ENCODE assay signal across 15 mouse cellular contexts in genomic region chr14:25242753-25243152, GRCm38 (mm10).
DNase-seq lines count a peak whose midpoint lies in the region; ATAC-seq and TF ChIP-seq lines count a peak whose summit lies in the region.
"Had no signal": no experiment of that assay in that cellular context is flagged by ENCODE, and none has a peak within 500 bp of the region (broad histone marks: within the 10 kb centered on the region; RNA-seq: fewer than 3 reads in every experiment).

No protein-coding gene starts in this region.

- no peaks in the 10 kb centered on the region for H3K27me3 ChIP-seq in hindbrain, embryonic 12.5 days
- no peaks in the 10 kb centered on the region for H3K27me3 ChIP-seq in hindbrain, embryonic 10.5 days (ENCODE audit: insufficient read depth, poor library complexity, severe bottlenecking)
- H3K27me3 ChIP-seq in lung, embryonic 14.5 days (ENCODE audit: insufficient read depth, low read length), result no peaks in the 10 kb centered on the region
- no peaks in the 10 kb centered on the region for H3K27me3 ChIP-seq in limb, embryonic 12.5 days
- no peaks in the 10 kb centered on the region for H3K27me3 ChIP-seq in stomach, embryonic 16.5 days (ENCODE audit: control insufficient read depth, insufficient read depth, low read length)
- H3K27me3 ChIP-seq: forebrain, embryonic 15.5 days had no signal

- no peak for ATAC-seq in hindbrain, embryonic 12.5 days (ENCODE audit: low FRiP score)
- ATAC-seq in lung, embryonic 14.5 days (ENCODE audit: insufficient read depth), result no peak
- ATAC-seq in limb, embryonic 12.5 days (ENCODE audit: insufficient number of reproducible peaks, insufficient read depth, low FRiP score, low TSS enrichment, low read depth), result no peak
- ATAC-seq in stomach, embryonic 16.5 days (ENCODE audit: insufficient read depth, low FRiP score), result no peak
- ATAC-seq: forebrain, embryonic 15.5 days; liver, postnatal 0 days had no signal

- 84% methylated on average over 5 of the region's 5 CpGs for WGBS in hindbrain, embryonic 12.5 days
- 88% methylated on average over 5 of the region's 5 CpGs for WGBS in hindbrain, embryonic 10.5 days
- WGBS in lung, embryonic 14.5 days, result 42% methylated on average over 5 of the region's 5 CpGs
- WGBS in limb, embryonic 12.5 days, result 82% methylated on average over 5 of the region's 5 CpGs
- 46% methylated on average over 5 of the region's 5 CpGs for WGBS in stomach, embryonic 16.5 days

- H3K4me1 ChIP-seq in hindbrain, embryonic 12.5 days, result peaks cover 19% of the 10 kb centered on the region
- peaks cover 21% of the 10 kb centered on the region for H3K4me1 ChIP-seq in hindbrain, embryonic 10.5 days (replicated peaks)
- H3K4me1 ChIP-seq in lung, embryonic 14.5 days (ENCODE audit: insufficient read depth), result 0 out of 2 replicates have a peak, but pooled peaks cover 3% of the 10 kb centered on the region
- H3K4me1 ChIP-seq in limb, embryonic 12.5 days (replicated peaks), result peaks cover 49% of the 10 kb centered on the region
- peaks cover 10% of the 10 kb centered on the region for H3K4me1 ChIP-seq in stomach, embryonic 16.5 days (ENCODE audit: control insufficient read depth, insufficient read depth, low read length)

- DNase-seq in hindbrain, embryonic 10.5 days (ENCODE audit: low spot score), result no peak
- no peak for DNase-seq in lung, embryonic 14.5 days
- DNase-seq in lung, postnatal 36 days, result no peak
- DNase-seq in right cerebral cortex, adult 2 months (ENCODE audit: low spot score in 2 of 2), result no peak
- DNase-seq: adrenal gland, postnatal 10 days; cerebellum, adult 11 months; heart, postnatal 14 days; liver, postnatal 0 days; thymus, postnatal 25 days had no signal

- H3K27ac ChIP-seq in hindbrain, embryonic 12.5 days, result peak overlapping the region; percentile 52; the same call in 1 of the 2 replicates
- H3K27ac ChIP-seq in hindbrain, embryonic 10.5 days, result no peak overlapping the region
- peak overlapping the region; percentile 61; the same call in 1 of the 2 replicates for H3K27ac ChIP-seq in lung, embryonic 14.5 days (ENCODE audit: low read depth)
- H3K27ac ChIP-seq in limb, embryonic 12.5 days, result peak overlapping the region; percentile 74
- H3K27ac ChIP-seq in stomach, embryonic 16.5 days (ENCODE audit: low read length), result peak overlapping the region; percentile 25; the same call in 1 of the 2 replicates
- H3K27ac ChIP-seq: heart, embryonic 10.5 days; layer of hippocampus, adult 2 months had no signal

- no peaks in the 10 kb centered on the region for H3K36me3 ChIP-seq in hindbrain, embryonic 12.5 days
- no peaks in the 10 kb centered on the region for H3K36me3 ChIP-seq in hindbrain, embryonic 10.5 days
- H3K36me3 ChIP-seq in lung, embryonic 14.5 days (ENCODE audit: insufficient read depth), result no peaks in the 10 kb centered on the region
- H3K36me3 ChIP-seq in limb, embryonic 12.5 days, result no peaks in the 10 kb centered on the region
- no peaks in the 10 kb centered on the region for H3K36me3 ChIP-seq in stomach, embryonic 16.5 days (ENCODE audit: control insufficient read depth, insufficient read depth, low read length)
- H3K36me3 ChIP-seq: forebrain, embryonic 15.5 days; heart, embryonic 10.5 days had no signal

- no peak overlapping the region for H3K4me3 ChIP-seq in hindbrain, embryonic 12.5 days
- no peak overlapping the region for H3K4me3 ChIP-seq in hindbrain, embryonic 10.5 days
- no peak overlapping the region for H3K4me3 ChIP-seq in lung, embryonic 14.5 days (ENCODE audit: low read depth, low read length)
- no peak overlapping the region for H3K4me3 ChIP-seq in limb, embryonic 12.5 days (replicated peaks)
- no peak overlapping the region for H3K4me3 ChIP-seq in stomach, embryonic 16.5 days (replicated peaks; ENCODE audit: low read length)
- H3K4me3 ChIP-seq: forebrain, embryonic 15.5 days; heart, embryonic 10.5 days; layer of hippocampus, adult 2 months had no signal

- no peak overlapping the region for H3K4me2 ChIP-seq in hindbrain, embryonic 12.5 days (replicated peaks)
- peak overlapping the region; percentile 1; the same call in 1 of the 2 replicates for H3K4me2 ChIP-seq in lung, embryonic 14.5 days
- no peak overlapping the region for H3K4me2 ChIP-seq in limb, embryonic 12.5 days
- H3K4me2 ChIP-seq in stomach, embryonic 16.5 days (ENCODE audit: low read depth, low read length), result no peak overlapping the region
- H3K4me2 ChIP-seq: forebrain, embryonic 15.5 days had no signal

- no peak for TF ChIP-seq CTCF in lung, embryonic 14.5 days (IDR thresholded peaks at IDR 0.05; ENCODE audit: low read depth)

- no peak overlapping the region for H3K9ac ChIP-seq in hindbrain, embryonic 12.5 days
- H3K9ac ChIP-seq in lung, embryonic 14.5 days, result no peak overlapping the region
- no peak overlapping the region for H3K9ac ChIP-seq in limb, embryonic 12.5 days (replicated peaks)
- H3K9ac ChIP-seq in stomach, embryonic 16.5 days (ENCODE audit: low read length), result no peak overlapping the region
- H3K9ac ChIP-seq: forebrain, embryonic 15.5 days; liver, postnatal 0 days had no signal

- H3K9me3 ChIP-seq in hindbrain, embryonic 12.5 days (replicated peaks), result no peaks in the 10 kb centered on the region
- no peaks in the 10 kb centered on the region for H3K9me3 ChIP-seq in hindbrain, embryonic 10.5 days
- H3K9me3 ChIP-seq in lung, embryonic 14.5 days (ENCODE audit: low read depth, low read length), result no peaks in the 10 kb centered on the region
- no peaks in the 10 kb centered on the region for H3K9me3 ChIP-seq in limb, embryonic 12.5 days
- H3K9me3 ChIP-seq in stomach, embryonic 16.5 days (replicated peaks; ENCODE audit: control insufficient read depth, low read length), result no peaks in the 10 kb centered on the region
- H3K9me3 ChIP-seq: forebrain, embryonic 15.5 days; heart, embryonic 10.5 days had no signal
